Mouse (Mus musculus) cerebellum, postnatal 14 days (tissue): ENCODE measurements around the gene Cntnap1.

Experiments
- DNase-seq, 2 experiments: peaks; one replicate each; pipeline ENCODE4 v3.0.0; 2021; ENCODE audit warnings: mixed read lengths in 2 of 2

Cntnap1 gene

DNA sequence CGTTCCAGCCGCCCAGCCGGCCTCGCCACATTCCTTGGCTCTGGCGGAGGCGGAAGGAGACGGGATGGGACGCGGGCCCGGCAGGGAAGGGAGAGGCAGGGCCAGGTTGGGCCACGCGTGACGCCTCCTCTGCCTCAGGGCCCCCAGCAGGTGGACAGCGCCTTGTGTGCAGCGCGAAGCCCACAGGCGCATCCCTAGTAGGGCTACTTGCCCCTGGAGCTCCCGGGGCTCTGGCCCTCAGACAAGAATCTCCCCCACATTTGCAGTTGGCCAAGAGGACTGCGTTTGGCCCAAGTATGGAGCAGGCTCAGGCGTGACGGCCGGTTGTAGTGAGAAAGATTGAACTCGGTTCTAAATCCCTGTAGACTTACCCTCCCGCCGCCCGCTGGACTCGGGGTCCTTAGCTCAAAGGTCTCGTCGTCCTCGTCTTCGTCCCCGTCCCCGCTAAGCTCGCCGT, at the start of gene Cntnap1:
Cntnap1 (plus strand) TSS at position 170 of the 457 bp plus-strand sequence.
- peak; percentile 69 to 71 for DNase-seq

- peak; percentile 27 to 48 for DNase-seq
Observed at GRCm38 (mm10) chr11:101120545-101121188, 49.7 kb upstream of the Cntnap1 start.

GRCm38 (mm10) chr11:101124494-101124893, 45.8 kb upstream of the Cntnap1 start:
- DNase-seq = peak in 1 of 2 experiments; percentile 63

DNA sequence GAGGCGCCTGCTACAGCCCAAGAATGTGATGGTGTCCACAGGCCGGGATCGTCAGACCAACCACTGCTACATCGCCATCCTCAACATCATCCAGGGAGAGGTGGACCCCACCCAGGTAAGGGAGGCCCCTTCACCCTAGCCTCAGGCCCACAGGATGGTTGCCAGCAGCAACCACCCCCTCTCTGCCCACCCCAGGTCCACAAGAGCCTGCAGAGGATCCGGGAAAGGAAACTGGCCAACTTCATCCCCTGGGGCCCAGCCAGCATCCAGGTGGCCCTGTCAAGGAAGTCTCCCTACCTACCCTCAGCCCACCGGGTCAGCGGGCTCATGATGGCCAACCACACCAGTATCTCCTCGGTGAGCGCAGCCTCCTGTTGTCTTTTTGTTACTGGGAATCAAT, 45.3 kb upstream of the Cntnap1 start:
- DNase-seq = peak in 1 of 2 experiments; percentile 39

GRCm38 (mm10) chr11:101127075-101127474, 43.2 kb upstream of the Cntnap1 start:
- DNase-seq = peak; percentile 48 to 78

GRCm38 (mm10) chr11:101128996-101129577, 41.2 kb upstream of the Cntnap1 start:
- peak; percentile 85 to 90 for DNase-seq

DNA sequence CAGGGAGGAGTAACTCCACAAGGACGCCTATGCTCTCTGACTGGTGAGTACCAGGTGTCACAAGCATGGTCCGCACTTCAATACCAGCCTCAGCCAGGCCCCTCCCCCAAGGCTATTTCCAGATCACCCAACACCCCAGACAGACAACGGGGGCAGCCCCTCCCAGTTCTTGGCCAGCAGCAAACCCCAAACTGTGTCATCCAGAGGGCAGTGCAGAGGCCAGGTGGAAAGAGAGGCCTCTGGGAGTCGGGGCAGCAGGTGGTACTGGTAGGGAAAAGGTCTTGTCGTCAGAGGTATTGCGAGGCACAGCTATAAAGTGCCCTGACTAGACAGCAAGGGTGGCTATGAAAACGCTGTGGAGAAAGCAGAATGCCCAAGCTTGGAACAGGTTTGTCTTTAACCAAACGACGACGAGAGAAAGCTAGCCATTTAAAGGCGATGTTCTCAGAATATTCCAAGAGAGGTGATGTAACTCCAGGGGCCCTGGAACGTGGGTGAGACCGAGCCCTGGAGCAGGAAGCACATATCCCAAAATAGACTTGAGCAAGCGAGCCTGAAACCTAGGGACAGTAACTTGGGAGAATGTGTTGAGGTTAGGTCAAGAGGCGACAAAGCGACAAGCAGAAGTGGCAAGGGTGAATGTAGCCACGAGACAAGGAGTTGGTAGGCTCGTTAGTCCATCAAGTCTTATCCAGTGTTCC, 40.1 kb upstream of the Cntnap1 start:
- peak; percentile 61 for DNase-seq

DNA sequence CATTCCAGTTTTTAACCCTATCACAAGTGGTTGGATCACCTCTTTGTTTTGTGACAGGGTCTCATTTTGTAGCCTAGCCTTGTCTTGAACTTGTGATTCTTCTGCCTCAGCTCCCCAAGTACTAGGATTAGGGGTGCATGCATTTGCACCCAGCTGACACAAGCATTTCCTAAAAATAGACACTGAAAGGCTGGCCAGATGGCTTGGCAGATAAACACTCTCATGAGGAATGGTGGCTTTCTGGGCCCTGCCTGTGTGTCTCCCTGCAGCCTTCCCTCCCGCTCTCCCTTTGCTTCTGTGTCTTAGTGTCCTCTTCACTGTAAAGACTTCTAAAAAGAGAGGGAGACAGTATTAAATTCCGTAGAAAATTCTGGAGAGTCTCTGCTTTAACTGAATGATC, 39.1 kb upstream of the Cntnap1 start:
- DNase-seq = peak; percentile 72 to 79

DNA sequence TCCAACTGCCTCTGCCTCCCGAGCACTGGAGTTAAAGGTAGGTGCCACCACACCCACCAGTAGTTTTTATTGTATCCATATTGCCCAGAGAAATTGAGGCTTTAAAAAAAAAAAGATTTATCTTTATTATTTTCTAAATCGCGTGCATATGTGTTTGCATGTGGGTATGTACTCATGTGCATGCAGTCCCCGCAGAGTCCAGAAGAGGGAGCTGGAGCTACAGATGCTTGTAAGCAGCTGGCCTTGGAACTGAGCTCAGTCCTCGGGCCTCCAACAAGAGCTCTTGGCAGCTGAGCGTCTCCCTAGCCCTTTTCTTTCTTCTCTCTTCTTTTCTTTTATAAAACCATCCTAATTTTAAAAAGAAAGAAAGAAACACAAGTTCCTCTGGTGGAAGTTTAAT, 38.6 kb upstream of the Cntnap1 start:
- DNase-seq = peak; percentile 60 to 86

DNA sequence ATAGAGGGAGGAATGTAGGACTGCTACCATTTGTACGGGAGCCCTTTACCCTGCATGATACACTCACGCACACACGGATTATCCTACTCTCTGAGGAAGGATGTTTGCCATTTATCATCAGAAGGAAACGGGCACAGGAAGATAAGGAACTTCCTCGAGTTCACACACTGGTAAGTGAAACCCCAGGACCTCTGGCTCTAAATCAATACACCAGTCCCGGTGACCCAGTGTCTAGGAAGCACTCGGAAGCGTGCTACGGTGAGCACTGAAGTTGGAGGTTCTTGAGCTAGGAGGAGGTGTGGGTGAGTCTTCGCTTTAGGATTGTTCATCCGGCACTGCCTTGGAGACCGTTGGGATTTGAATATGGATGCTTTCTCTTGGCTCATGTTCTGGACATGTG, 37.3 kb upstream of the Cntnap1 start:
- peak; percentile 23 to 31 for DNase-seq

GRCm38 (mm10) chr11:101134217-101134865, 36.0 kb upstream of the Cntnap1 start:
- DNase-seq = peak; percentile 58 to 67

DNA sequence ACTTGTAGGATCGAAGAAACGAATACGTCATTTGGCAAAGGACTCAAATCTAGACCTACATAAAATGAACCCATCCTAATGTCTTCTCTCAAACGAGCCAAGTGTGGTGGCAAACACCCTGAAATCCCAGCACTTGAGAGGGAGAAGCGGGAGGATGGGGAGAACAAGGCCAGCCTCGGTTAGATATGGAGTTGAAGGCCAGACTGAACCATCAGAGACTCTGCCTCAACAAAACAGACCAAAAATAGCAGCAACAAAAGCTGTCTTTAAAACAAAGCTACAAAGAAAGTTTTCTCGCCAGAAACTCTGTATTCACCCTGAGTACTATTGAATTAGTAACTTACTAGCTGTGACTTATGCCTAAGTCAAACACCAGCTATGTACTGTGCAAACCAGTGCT, 33.3 kb upstream of the Cntnap1 start:
- DNase-seq = no peak

GRCm38 (mm10) chr11:101138536-101139181, 31.7 kb upstream of the Cntnap1 start:
- DNase-seq = peak; percentile 26 to 52

DNA sequence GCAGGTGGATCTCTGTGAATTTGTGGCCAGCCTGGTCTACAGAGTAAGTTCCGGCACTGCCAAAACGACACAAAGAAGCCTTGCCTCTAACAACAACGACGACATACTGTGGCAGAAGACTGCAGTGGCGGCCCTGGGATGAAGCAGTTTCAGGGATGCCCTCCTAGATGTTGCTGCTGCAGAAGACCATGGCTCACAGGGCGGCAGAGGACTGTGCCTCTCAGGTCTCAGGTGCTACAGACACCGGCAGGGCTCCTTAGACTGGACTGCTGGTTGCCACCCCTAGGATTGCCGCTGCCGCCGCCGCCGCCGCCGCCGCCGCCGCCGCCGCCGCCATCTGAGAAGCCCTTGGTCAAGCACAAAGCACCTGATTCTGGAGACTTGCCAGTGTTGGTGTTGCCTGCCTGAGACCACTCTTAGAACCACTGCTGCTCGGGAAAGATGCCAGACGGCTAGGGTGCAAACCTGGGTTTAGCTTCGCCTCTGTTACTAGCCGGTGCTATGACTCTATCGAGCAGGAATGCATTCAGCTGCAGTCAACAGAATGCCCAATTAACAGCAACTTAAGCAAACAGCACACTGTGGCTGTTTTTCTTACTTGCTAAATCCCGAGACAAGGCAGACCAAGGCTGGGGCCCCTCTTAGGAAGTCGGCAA, 30.0 kb upstream of the Cntnap1 start:
- peak; percentile 43 to 49 for DNase-seq

- no peak for DNase-seq
Observed at GRCm38 (mm10) chr11:101141088-101141487, 29.2 kb upstream of the Cntnap1 start.

GRCm38 (mm10) chr11:101142215-101142967, 27.9 kb upstream of the Cntnap1 start:
- DNase-seq = no peak

- peak; percentile 61 to 74 for DNase-seq
Observed at GRCm38 (mm10) chr11:101143338-101144225, 26.7 kb upstream of the Cntnap1 start.

- peak; percentile 78 to 85 for DNase-seq
Observed at GRCm38 (mm10) chr11:101146377-101146776, 23.9 kb upstream of the Cntnap1 start.

- no peak for DNase-seq
Observed at GRCm38 (mm10) chr11:101148751-101149150, 21.6 kb upstream of the Cntnap1 start.
